Mouse (Mus musculus): ENCODE data around the gene Olfr462.

The Olfr462 gene

GRCm38 (mm10) chr11:87846968-87847600, 45.0 kb downstream of the Olfr462 start:
- no peak for DNase-seq

GRCm38 (mm10) chr11:87841436-87841835, 50.6 kb downstream of the Olfr462 start:
- no peak for DNase-seq

- no peak for DNase-seq
These were observed 51.4 kb downstream of the Olfr462 start for GRCm38 (mm10) chr11:87840676-87841075.
